Mouse (Mus musculus) megakaryocyte, adult 5-6 weeks (primary cell): ENCODE measurements around the gene Abl2. TPM values are rescaled to one million over a fixed set of nuclear protein-coding genes. Genes with fewer than 3 reads are reported as not detected.

ENCODE experiments used
- ATAC-seq: 2 replicates; pipeline ENCODE4 v1.8.0; 2016; ENCODE audit warnings: mild to moderate bottlenecking, inconsistent platforms; ENCODE audit not compliant: poor library complexity, severe bottlenecking
- total RNA-seq, 2 experiments: library from RNA; stranded (forward) in 1 of 2; stranded (reverse) in 1 of 2; fragments of 153-499, 151-499 nt in 1 of 2; fragments of 221-1000, 200-1000 nt in 1 of 2; gene quantifications; 2 replicates each; pipeline versions ENCODE4 v1.2.3 to v1.2.4; 2015 to 2017

Gene Abl2
- total RNA-seq, 2 experiments from 2014 or later: 4.2 to 8.0 TPM

DNA sequence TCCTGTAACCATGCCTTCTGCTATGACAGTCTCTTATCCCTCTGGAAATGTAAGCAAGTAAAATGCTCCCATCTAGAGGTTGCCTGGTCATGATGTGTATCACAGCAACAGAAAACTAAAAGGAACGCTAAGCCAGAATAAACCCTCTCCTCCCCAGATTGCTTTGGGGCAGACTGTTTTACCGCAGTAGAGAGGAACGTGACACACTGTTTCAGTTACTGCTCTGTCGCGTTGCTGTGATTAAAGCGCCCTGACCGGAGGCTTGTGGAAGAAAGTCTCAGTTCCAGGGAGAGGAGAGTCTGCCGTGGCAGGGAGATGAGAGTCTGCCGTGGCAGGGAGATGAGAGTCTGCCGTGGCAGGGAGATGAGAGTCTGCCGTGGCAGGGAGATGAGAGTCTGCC, 22.6 kb downstream of the Abl2 start:
- no peak for ATAC-seq

DNA sequence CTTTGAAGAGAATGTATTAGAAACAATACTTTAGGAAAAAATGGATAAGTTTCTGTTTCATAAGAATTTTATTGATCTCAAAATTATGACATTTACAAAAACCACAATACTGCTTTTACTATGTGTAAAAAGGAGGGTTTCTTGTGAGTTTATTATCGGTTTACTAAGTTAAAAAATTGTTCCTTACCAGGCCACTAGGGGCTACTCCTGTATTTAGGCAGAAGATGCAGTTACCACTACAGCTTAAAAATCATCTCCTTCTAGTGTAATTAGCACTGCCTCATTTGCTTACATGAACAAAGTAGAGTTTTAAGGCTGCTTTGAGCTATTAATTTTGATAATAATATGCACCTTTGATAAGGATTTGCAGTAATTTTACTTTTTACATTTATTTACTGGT, 25.6 kb downstream of the Abl2 start:
- ATAC-seq: no peak

DNA sequence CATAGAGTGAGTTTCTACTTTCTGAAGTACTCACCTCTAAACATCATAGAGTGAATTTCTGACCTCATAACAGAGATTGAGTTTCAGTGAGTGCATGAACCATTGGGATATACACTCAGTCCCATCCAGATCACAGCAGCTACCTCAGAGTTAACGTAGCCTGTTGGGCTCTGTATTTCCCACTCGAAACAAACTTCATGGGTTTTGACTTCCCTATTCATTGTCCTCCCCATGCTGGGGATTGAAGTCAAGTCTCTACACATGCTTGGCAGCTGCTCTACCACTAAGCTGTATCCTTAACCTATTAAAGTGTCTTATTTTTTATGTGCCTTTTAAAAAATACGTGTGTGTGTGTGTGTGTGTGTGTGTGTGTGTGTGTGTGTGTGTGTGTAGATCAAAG, 26.9 kb downstream of the Abl2 start:
- peak; percentile 40; the same call in 1 of the 2 replicates for ATAC-seq

DNA sequence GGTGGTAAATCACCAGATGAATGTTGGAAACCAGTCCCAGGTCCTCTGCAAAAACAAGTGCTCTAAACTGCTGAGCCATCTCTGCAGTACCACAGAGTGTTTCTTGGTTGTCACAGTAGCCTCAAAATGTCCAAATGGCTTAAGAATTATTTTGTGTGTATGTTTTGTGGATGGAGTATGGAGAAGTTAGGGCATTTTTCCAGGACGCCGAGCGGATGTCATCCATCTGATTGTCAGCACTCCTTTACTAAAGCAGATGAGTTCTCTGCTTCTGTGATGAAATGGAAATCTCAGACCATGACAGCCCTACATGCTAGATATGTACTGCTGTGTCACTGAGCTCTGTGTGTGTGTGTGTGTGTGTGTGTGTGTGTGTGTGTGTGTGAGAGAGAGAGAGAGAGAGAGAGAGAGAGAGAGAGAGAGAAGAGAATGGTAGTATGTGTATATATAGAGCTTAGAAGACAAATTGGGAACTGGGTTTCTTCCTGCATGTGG, 31.3 kb downstream of the Abl2 start:
- ATAC-seq: no peak

DNA sequence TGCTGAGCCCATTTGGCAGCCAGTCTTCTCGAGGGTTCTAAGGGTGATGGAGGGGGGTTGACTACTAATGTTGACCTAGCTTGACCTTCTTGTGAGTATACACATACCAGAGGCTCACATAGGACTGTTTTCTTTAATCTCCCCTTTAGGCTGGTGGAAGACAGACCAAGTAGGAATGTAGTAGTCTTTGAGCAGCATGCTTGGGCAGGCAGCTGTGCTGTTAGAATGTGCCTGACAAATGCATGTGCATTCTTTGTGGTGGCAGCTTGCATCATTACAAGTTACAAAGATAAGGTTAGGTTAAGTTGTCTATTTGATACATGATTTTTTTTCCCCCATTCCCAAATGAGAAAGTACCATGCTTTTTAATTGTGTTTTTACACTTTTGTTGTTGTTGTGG, 31.8 kb downstream of the Abl2 start:
- no peak for ATAC-seq

DNA sequence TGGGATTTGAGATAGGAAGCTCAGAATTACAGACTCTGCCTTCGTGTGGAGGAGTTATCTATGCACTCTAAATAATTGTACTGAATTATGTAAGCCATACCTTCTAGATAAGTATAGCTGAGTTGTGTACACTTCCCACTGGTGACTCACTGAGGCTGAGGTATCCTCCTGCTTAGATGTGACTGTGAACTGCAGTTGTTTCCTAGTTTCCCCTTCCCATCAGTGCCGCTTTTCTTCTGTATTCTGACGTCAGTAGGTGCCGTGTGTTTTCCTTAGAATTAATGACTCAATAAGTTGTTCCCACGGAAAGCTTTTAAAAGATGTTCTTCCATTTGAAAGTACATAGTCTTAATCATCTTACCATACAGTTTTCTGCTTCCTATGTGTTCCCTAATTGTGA, 34.7 kb downstream of the Abl2 start:
- ATAC-seq: no peak

DNA sequence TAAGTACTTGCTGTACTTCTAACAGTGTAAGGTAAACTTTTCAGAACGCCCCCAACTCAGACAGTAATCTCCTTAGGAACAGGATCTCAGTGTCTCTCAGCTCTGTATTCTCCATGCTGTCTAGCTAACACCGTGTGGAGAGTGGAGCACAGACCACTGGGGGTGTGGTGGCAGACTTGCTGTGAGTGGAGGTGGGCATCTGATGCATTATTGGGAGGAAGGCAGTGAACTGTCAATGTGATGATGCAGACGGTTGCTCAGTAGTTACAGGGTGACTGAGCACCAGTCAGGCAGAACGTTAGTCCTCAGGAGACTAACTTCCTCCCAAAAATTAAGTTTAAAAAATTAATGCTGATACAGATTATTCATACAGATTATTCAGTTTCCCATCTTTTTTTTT, 38.5 kb downstream of the Abl2 start:
- ATAC-seq: no peak

DNA sequence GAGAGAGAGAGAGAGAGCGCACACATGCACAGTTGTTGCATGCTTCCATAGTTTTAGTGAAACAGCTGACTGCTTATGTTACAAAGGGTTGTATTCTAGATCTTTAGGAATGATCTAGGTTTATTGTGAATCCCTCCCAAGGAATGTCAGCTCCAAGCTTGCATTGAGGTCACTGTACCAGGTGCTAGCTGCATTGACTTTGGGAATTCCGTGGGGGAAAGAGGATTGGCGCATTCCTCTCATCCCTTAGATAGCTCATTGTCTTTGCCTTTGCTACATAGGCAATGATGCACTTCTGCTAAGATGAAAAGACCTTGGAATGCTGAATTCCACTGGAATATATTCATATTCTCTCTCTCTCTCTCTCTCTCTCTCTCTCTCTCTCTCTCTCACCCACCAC, 44.0 kb downstream of the Abl2 start:
- ATAC-seq: no peak

DNA sequence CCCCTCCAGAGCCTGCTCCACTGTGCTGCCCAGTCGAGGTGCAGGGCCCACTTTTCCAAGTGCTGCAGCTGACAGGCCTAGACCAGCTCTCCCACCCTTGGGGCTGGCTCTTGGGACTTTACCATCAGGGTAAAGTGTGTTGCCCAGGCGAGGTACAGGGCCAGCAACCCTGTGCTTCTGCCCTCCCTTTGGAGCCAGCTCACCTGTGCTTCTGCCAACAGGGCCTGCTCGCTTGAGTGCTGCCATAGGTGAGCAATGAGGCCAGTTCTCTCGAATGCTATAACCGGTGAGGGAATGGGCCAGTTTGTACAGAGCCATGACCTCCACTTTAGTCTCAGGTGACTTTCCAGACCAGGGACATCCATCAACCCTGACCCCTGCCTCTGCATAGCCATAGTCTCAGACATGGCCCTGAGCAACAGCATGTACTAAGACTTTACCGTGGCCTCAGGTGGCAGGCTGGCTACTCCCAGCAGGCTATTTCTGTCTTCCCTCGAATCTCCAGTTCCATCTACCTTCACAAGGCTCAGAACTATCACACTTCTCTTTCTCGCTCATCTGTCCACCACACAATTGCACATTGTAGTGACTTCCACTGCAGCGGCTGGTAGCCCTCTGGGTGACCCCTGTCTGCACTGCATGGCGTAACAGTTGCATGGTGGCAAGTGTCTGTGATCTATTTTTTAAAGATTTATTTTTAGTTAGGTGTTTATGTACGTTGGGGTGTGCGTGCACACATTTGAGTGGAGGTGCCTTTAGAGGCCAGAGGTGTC, 46.7 kb downstream of the Abl2 start:
- ATAC-seq: peak; percentile 85

DNA sequence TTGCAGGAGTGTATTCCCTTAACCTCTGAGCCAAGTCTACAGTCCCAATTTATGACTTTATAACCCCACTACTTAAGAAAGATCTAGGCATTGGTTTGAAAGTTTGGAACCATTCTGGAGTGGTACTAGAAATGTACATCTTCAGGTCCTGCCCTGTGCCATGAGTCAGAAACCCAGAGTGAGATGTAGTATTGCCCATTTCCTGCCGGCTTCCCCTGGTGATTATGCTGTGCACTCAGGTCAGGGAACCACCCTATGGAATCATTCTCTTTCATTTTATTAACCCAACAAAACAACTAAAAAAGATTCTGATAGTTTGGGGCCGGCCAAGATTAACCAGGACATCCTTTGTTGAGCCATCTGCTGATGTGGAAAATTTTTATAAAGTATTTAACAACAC, 47.4 kb downstream of the Abl2 start:
- peak; percentile 38; the same call in 1 of the 2 replicates for ATAC-seq

DNA sequence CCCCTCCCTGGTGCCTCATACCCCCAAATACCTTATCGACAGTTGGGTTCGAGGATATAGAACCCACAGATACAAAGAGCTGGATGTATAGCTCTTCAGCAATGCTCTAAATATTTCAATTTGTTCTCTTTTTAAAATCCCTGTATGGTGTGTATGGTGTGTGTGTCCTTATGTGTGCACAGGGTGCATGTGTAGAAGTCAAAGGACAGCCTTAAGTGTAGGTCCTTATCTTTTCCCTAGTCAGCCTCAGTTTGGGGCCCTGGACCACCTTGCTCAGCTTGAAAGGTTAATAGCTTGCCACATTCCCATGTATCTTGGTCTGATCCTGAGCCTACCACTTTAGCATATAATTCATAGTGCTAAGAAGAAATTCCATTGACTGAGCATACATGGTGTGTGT, 49.9 kb downstream of the Abl2 start:
- ATAC-seq: no peak

DNA sequence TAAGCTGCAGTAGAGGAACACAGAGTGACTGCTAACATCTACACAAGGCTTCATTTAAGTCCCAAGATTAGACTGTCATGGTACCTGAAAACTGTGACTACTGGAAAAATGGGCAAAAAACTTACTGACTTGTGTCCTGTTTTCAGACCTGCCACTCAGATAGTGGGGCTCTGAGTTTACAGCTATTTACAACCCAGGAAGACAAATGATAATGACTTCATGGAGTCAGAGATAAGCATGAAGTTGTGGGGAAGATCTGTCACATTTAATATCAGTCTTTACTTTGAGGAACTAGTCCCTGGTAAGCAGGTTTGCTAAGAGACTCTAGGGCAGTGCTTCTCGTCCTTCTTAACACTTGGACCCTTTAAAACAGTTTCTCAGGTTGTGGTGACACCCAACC, 51.7 kb downstream of the Abl2 start:
- no peak for ATAC-seq

DNA sequence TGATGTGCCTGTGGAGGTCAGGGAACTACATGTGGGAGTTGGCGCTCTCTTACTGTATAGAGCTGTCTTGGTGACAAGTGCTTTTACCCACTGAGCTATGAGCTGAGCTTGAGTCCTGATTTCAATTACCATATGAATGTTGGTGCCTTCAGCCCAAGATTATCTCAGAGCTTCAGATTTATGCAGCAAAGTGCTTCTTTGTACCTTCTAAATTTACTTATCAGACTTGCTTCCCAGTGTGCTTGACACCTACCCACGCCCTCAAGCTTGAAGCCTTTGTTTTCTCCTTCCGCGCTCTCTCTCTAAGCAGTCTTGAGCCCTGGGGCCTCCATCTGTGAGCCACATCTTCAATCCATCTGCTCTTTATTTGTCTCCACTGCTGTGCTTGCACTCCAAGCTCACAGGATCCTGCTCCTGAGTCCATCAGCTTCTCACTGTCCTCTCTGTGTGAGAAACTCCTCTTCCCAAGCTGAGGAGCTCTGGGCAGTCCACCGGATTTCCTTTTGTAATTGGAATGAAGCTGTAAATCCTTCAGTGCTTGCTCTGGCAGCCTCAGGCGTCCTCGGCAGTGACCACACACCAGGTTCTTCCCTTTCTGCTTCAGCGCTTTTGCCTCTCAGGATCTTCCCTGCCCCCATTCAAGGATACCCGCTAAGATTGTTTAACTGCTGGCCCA, 55.4 kb downstream of the Abl2 start:
- no peak for ATAC-seq

DNA sequence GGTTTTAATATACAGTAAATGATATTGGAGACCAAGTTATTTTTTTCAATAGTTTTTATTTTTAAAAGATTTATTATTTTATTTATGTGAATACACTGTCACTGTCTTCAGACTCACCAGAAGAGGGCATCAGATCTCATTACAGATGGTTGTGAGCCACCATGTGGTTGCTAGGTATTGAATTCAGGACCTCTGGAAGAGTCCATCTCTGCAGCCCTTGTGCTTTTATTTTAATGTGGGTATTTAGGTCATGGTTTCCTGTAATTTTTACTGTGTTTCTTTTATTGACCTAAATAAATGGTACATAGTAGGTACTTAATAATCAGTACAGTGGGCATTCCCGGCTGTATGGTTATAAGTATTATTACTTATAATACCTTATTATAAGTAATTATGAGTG, 56.1 kb downstream of the Abl2 start:
- ATAC-seq: no peak

DNA sequence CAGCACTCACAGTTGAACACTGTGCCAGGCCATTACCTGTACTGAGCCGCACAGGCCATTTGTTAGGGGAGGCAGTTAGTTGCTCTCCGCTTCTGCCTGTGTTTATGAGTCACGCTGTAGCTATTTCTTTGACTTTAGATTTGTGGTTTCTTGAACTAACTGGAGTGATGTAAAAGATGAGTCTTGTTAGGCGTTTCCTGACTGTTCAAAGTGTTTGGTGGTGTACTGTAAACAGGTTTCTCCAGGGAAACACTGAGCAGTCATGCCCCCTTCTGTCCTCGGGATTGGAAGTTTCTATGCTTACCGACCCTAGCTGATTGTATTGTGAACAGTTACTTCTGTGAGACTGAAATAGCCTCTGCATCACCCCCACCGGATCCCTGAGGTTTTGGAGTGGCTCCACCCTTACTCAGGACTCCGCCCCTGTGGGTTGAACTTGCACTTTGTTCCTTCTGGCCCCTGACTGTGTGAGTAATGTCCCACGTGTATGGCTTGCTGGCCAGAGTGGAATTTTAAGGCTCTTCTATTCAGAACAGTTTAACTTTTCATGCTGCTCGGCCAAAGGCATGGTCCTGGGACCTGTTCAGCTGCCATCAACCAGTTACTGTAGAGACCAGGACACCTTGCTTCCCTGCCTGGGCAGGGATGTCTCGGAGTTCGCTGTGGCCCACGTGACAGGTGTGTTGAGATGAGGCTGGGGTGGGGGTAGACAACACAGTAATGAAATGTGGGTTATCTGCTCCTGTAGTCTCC, 57.0 kb downstream of the Abl2 start:
- peak; percentile 94 for ATAC-seq

DNA sequence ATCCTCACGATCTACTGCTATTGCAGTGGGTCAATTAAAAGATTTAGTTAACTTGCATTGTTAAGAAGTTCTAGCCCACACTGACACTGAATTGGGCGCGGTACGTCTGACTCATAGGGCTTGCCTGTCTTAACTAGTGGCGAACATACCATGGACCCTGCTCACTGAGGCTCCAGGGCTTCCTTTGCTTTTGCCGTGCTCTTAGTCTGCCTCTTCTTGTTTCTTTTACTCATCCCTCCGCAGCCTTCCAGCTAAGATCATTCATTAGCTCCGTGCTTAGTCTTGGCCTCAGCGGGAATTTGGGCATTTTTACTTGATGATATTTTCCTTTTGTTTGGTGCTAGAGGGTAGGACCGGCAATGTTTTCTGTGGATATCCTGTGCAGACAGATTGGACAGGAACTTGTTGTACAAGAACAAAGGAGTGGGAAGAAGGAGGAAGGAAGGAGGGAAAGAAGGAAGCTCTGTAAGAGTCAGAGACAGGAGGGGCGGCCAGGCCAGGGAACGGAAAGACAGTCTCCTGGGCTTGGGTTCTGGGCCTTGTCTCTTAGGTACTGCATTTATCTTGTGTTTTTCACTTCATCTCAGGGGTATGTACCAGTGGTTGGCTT, 58.5 kb downstream of the Abl2 start:
- peak; percentile 37 for ATAC-seq

DNA sequence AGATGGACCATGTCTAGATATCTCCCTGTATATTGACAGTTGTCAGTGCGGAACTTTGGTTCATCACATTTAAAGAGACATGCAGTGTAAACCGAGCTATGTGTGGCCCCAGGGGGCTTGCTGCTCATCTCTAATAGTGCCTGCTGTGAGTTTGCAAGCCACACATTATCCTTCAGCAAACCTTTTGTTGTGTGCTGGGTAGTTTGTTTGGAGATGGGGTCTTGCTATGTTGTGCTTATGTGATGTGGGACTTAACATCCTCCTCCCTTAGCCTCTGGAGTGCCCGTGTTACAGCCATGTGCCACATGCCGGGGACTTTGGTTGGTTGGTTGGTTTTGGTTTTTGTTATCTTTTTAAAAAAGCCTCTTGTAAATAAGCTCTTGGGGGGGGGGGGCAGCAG, 59.2 kb downstream of the Abl2 start:
- no peak for ATAC-seq

DNA sequence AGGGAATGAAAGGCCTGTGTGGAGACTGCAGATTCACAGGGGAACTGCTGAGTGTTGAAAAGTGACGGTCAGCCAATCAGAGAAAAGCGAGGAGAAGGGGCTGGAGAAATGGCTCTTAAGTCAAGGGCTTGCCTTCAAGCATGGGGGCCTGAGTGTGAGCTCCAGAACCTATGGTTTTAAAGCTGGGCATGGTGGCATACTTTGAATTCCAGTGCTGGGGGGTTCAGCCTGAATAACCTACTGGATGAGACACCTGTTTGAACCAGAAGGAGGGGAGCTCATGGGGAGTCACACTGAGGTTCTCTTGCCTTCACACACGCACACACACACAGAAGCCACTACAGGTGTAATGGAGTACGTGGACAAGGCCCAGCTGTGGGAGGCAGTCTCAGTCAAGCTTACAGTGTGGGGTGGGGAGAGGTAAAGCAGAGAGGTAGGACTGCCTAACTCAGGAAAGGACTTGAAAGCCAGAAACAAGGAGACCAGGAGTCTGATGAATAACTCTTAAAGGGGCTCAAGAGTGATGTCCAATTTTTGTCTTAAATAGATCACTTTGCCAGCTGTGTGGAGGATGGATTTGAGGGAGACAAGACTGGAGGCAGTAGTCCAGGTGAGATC, 61.8 kb downstream of the Abl2 start:
- ATAC-seq: no peak

DNA sequence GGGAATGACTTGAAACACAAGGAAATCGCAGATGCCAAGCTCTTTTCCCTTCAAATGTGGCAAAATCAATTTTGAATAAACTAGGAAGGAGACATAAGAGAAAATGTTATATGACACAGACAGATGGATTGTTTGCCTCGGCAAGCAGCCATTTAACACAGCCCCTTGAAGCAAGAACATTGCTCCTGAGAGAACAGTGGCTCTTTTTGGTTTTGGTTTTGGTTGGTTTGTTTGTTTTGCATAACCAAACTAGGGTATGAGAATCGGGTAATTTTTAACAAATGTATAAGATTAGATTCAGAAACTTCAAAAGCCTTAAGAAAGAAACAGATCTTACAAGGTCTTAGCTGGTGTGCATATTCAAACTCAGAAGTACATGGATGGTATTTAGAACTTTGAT, 62.4 kb downstream of the Abl2 start:
- no peak for ATAC-seq

DNA sequence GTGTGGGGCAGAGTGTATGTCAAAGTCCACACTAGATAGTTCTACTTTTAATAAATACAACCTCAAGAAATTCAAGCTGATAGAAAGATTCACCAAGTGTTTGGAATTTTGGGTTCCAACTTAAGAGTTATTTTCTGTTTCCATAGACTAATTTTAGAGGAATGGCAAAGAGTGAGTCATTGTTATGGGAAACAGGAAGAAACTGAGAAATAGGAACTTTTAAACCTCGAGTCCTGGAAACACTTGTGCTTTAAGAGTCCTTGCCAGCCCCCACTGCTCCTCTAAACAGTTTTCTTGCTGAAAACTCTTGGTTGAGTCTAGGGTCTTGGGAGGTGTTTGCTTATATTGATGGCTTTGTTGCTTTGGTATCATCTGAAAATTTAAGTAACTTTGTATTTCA, 65.6 kb downstream of the Abl2 start:
- ATAC-seq: no peak

DNA sequence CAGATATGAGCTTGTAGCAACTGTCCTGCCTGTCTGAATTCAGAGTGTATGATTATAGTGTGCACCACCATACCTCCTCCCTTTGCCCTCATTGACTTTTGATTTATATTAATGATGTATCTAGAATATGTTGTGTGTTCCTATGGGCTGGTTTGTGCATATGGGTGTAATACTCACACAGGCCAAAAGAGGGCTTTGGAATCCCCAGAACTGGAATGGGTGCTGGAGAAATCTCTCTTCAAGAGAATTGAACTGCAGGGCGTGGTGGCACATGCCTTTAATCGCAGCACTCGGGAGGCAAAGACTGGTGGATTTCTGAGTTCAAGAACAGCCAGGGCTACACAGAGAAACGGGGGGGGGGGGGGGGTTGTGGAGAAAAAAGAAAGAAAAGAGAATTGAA, 68.1 kb downstream of the Abl2 start:
- 0 out of 2 replicates have a peak, but pooled peaks have one; percentile 54 for ATAC-seq
